Mouse (Mus musculus): ENCODE data around the gene Jmjd1c. TPM values are rescaled to one million over a fixed set of nuclear protein-coding genes. Genes with fewer than 3 reads are reported as not detected.

The Jmjd1c gene
- total RNA-seq, 1 experiment = 93.0 TPM

DNA sequence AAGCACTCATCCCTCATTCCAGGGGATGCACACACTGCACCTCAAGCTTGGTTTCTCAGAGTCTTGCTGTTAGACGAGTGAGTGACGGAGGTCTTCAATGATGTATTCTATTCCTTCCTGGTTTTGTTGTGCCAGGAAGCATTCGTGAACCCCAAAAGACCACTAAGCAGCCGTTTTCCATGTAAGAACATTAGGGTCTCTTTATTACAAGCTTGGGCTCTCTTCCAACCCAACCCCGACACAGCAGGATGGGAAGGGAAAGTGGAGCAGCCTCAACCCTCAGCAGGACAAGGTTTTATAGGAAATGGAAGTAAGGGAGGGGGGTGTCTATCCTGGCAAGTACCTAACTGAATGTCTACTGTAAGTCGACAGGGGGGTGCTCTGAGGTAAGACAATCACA lies 37.2 kb upstream of the Jmjd1c start:
- in situ Hi-C loops (cut with MboI; ENCODE audit: low sequenced_read_pairs in 2 of 2, unreplicated experiment in 2 of 2) = no loop called here
- H3K9ac ChIP-seq (ENCODE audit: insufficient read depth, low read depth, low read length, poor library complexity, severe bottlenecking) = no peak overlapping the region
- H3K4me3 ChIP-seq (ENCODE audit: insufficient read depth in 1 of 2, low read depth in 1 of 2, low read length in 2 of 2, poor library complexity in 1 of 2, severe bottlenecking in 1 of 2) = no peak overlapping the region
- no peak overlapping the region for H3K27ac ChIP-seq (ENCODE audit: insufficient read depth, low read depth, low read length, poor library complexity, severe bottlenecking)
- no peak for DNase-seq (ENCODE audit: low read depth, low spot score)
- H3K36me3 ChIP-seq (ENCODE audit: control insufficient read depth, insufficient read depth, low read length, poor library complexity, severe bottlenecking) = no peaks in the 10 kb centered on the region
- no peaks in the 10 kb centered on the region for H3K9me3 ChIP-seq (ENCODE audit: control insufficient read depth, insufficient read depth, low read depth, low read length)
- H3K4me1 ChIP-seq (ENCODE audit: control insufficient read depth in 2 of 2, insufficient read depth in 2 of 2, low read length in 2 of 2, poor library complexity in 1 of 2) = peaks cover 3 to 7% of the 10 kb centered on the region in 2 experiments; a peak in 1 of 4 replicates
- no peak for TF ChIP-seq ZC3H11A (IDR thresholded peaks at IDR 0.05; ENCODE audit: borderline replicate concordance, low read depth, low read length)
- TF ChIP-seq ZNF384 (IDR thresholded peaks at IDR 0.05; ENCODE audit: low read depth, low read length) = no peak
- no peak for TF ChIP-seq MAFK (IDR thresholded peaks at IDR 0.05; ENCODE audit: insufficient read depth, low read depth, low read length)
- TF ChIP-seq HCFC1 (IDR thresholded peaks at IDR 0.05; ENCODE audit: borderline replicate concordance, insufficient read depth, low read length) = no peak
- TF ChIP-seq CHD2 (IDR thresholded peaks at IDR 0.05; ENCODE audit: low read depth, low read length) = no peak

DNA sequence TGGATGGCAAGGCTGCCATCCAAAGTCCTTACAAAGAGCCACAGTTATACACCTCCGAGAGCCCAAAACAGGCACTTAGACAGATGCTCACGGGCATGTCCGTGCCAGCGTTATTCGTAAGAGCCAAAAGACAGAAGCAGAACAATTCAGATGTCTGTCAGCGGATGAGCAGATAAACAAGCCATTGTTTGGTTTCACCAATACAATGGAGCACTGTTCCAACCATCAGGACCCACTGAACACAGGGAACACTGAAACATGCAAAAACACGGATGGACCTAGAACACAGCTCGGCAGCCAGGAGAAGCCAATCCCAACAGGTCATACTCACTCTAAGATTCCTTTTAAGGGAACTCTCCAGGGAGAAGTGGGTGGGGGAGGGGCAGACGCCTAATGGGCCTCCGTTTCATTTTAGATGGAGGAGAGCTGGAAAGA lies 34.5 kb upstream of the Jmjd1c start:
- H3K9me3 ChIP-seq (ENCODE audit: control insufficient read depth, insufficient read depth, low read depth, low read length) = no peaks in the 10 kb centered on the region
- in situ Hi-C loops (cut with MboI; ENCODE audit: low sequenced_read_pairs in 2 of 2, unreplicated experiment in 2 of 2) = no loop called here
- peaks cover 3 to 5% of the 10 kb centered on the region in 2 experiments; a peak in 1 of 4 replicates for H3K4me1 ChIP-seq (ENCODE audit: control insufficient read depth in 2 of 2, insufficient read depth in 2 of 2, low read length in 2 of 2, poor library complexity in 1 of 2)
- no peaks in the 10 kb centered on the region for H3K36me3 ChIP-seq (ENCODE audit: control insufficient read depth, insufficient read depth, low read length, poor library complexity, severe bottlenecking)
- peak overlapping the region; percentile 20; the same call in 1 of the 2 replicates for H3K9ac ChIP-seq (ENCODE audit: insufficient read depth, low read depth, low read length, poor library complexity, severe bottlenecking)
- peak overlapping the region; percentile 3 to 43; a peak in 3 of 4 replicates for H3K4me3 ChIP-seq (ENCODE audit: insufficient read depth in 1 of 2, low read depth in 1 of 2, low read length in 2 of 2, poor library complexity in 1 of 2, severe bottlenecking in 1 of 2)
- peak; percentile 64 for DNase-seq (ENCODE audit: low read depth, low spot score)
- no peak for TF ChIP-seq CHD2 (IDR thresholded peaks at IDR 0.05; ENCODE audit: low read depth, low read length)
- TF ChIP-seq ZC3H11A (IDR thresholded peaks at IDR 0.05; ENCODE audit: borderline replicate concordance, low read depth, low read length) = no peak
- TF ChIP-seq HCFC1 (IDR thresholded peaks at IDR 0.05; ENCODE audit: borderline replicate concordance, insufficient read depth, low read length) = no peak
- TF ChIP-seq ZNF384 (IDR thresholded peaks at IDR 0.05; ENCODE audit: low read depth, low read length) = no peak
- no peak for TF ChIP-seq MAFK (IDR thresholded peaks at IDR 0.05; ENCODE audit: insufficient read depth, low read depth, low read length)
- H3K27ac ChIP-seq (ENCODE audit: insufficient read depth, low read depth, low read length, poor library complexity, severe bottlenecking) = no peak overlapping the region; the same call in 1 of the 2 replicates

DNA sequence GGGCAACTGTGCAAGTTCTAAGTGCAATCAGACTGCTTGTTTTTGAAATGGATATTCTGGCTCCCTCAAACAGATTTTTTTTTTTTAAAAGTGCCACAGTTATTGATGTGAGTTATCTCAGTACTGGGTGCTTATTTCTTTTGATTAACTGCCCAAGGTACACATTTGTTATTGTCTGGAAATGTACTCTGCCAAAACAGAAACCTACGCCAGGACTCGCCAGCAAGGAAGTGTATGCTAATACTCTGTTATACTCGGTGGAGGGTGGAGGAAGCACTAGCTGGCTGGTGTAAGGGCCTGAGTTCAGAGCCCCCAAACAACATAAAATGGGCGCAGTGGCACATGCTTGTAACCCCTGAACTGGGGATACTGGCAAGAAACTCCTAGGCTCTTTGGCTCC lies 34.1 kb upstream of the Jmjd1c start:
- DNase-seq (ENCODE audit: low read depth, low spot score) = no peak
- Histone ChIP-seq H3K27ac (ENCODE audit: insufficient read depth, low read depth, low read length, poor library complexity, severe bottlenecking) (peak overlapping the region; percentile 68; the same call in 1 of the 2 replicates), H3K9ac (ENCODE audit: insufficient read depth, low read depth, low read length, poor library complexity, severe bottlenecking) (no peak overlapping the region), H3K4me3 (ENCODE audit: insufficient read depth in 1 of 2, low read depth in 1 of 2, low read length in 2 of 2, poor library complexity in 1 of 2, severe bottlenecking in 1 of 2) (peak overlapping the region in 1 of 2 experiments; percentile 43; a peak in 2 of 4 replicates), H3K4me1 (ENCODE audit: control insufficient read depth in 2 of 2, insufficient read depth in 2 of 2, low read length in 2 of 2, poor library complexity in 1 of 2) (peaks cover 3 to 5% of the 10 kb centered on the region in 2 experiments; a peak in 1 of 4 replicates), H3K9me3 (ENCODE audit: control insufficient read depth, insufficient read depth, low read depth, low read length) (no peaks in the 10 kb centered on the region), H3K36me3 (ENCODE audit: control insufficient read depth, insufficient read depth, low read length, poor library complexity, severe bottlenecking) (no peaks in the 10 kb centered on the region)
- TF ChIP-seq ZNF384 (IDR thresholded peaks at IDR 0.05; ENCODE audit: low read depth, low read length) (no peak), CHD2 (IDR thresholded peaks at IDR 0.05; ENCODE audit: low read depth, low read length) (no peak), HCFC1 (IDR thresholded peaks at IDR 0.05; ENCODE audit: borderline replicate concordance, insufficient read depth, low read length) (no peak), MAFK (IDR thresholded peaks at IDR 0.05; ENCODE audit: insufficient read depth, low read depth, low read length) (no peak), ZC3H11A (IDR thresholded peaks at IDR 0.05; ENCODE audit: borderline replicate concordance, low read depth, low read length) (no peak)
- in situ Hi-C loops (cut with MboI; ENCODE audit: low sequenced_read_pairs in 2 of 2, unreplicated experiment in 2 of 2) = no loop called here

DNA sequence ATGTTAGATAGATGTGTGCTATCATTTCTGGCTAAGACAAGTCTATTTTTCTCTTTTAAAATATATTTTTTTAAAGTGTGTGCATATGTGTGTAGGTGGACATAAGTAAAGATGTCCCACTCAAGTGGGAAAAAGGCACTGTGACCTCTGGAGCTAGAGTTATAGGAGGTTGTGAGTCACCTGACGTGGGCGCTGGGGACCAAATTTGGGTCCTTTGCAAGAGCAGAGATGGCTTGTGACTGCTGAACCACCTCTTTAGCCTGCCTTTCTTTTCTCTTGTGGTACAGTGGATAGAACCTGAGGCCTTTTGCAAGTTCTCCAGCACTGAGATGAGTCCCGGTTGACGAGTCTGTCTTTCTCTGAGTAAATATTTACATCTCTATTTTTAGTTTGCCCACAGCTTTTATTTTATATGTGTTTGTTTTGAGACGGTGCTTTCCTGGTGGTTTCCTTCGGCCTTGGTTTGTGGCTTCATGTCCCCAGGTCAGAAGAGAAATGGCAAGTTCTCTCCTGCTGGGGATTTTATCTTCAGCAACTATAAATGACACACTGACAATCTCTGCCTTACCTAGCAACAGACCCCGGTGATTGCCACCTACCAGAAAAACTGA lies 30.5 kb upstream of the Jmjd1c start:
- no peak for DNase-seq (ENCODE audit: low read depth, low spot score)
- Histone ChIP-seq H3K9ac (ENCODE audit: insufficient read depth, low read depth, low read length, poor library complexity, severe bottlenecking) (no peak overlapping the region), H3K4me3 (ENCODE audit: insufficient read depth in 1 of 2, low read depth in 1 of 2, low read length in 2 of 2, poor library complexity in 1 of 2, severe bottlenecking in 1 of 2) (no peak overlapping the region), H3K4me1 (ENCODE audit: control insufficient read depth in 2 of 2, insufficient read depth in 2 of 2, low read length in 2 of 2, poor library complexity in 1 of 2) (peaks cover 5% of the 10 kb centered on the region in 2 experiments; a peak in 2 of 4 replicates), H3K36me3 (ENCODE audit: control insufficient read depth, insufficient read depth, low read length, poor library complexity, severe bottlenecking) (no peaks in the 10 kb centered on the region), H3K27ac (ENCODE audit: insufficient read depth, low read depth, low read length, poor library complexity, severe bottlenecking) (no peak overlapping the region), H3K9me3 (ENCODE audit: control insufficient read depth, insufficient read depth, low read depth, low read length) (no peaks in the 10 kb centered on the region)
- in situ Hi-C loops (cut with MboI; ENCODE audit: low sequenced_read_pairs in 2 of 2, unreplicated experiment in 2 of 2) = no loop called here
- TF ChIP-seq MAFK (IDR thresholded peaks at IDR 0.05; ENCODE audit: insufficient read depth, low read depth, low read length) (no peak), ZC3H11A (IDR thresholded peaks at IDR 0.05; ENCODE audit: borderline replicate concordance, low read depth, low read length) (no peak), CHD2 (IDR thresholded peaks at IDR 0.05; ENCODE audit: low read depth, low read length) (no peak), HCFC1 (IDR thresholded peaks at IDR 0.05; ENCODE audit: borderline replicate concordance, insufficient read depth, low read length) (no peak), ZNF384 (IDR thresholded peaks at IDR 0.05; ENCODE audit: low read depth, low read length) (no peak)
